Mouse (Mus musculus): Measurements from ENCODE around the gene Ski. TPM values are rescaled to one million over a fixed set of nuclear protein-coding genes. Genes with fewer than 3 reads are reported as not detected.
A peak's percentile ranks its signal among the peaks of the same experiment; 100 is the strongest.

Ski gene
- polyA plus RNA-seq, 1 experiment from 2014 or later: 34.9 TPM

GRCm38 (mm10) chr4:155143411-155143810, 79.0 kb downstream of the Ski start:
- H3K9ac ChIP-seq (ENCODE audit: low read depth, low read length): peak overlapping the region; percentile 51
- no peaks in the 10 kb centered on the region for H3K27me3 ChIP-seq (replicated peaks; ENCODE audit: control insufficient read depth, insufficient read depth, low read length)
- no peak for ATAC-seq (ENCODE audit: low read depth)
- peak overlapping the region; percentile 99 for H3K27ac ChIP-seq (replicated peaks; ENCODE audit: low read depth, low read length)
- DNase-seq (ENCODE audit: low spot score): no peak
- no peak overlapping the region for H3K4me3 ChIP-seq (ENCODE audit: low read depth, low read length)
- no peaks in the 10 kb centered on the region for H3K36me3 ChIP-seq (ENCODE audit: control insufficient read depth, insufficient read depth, low read length)
- H3K9me3 ChIP-seq (ENCODE audit: control insufficient read depth, low read length): no peaks in the 10 kb centered on the region
- 81% methylated on average over 2 of the region's 2 CpGs for WGBS
- peak overlapping the region; percentile 38; the same call in 1 of the 2 replicates for H3K4me2 ChIP-seq (ENCODE audit: low read depth, low read length)
- H3K4me1 ChIP-seq (ENCODE audit: control insufficient read depth, insufficient read depth, low read length): peaks cover 46% of the 10 kb centered on the region

DNA sequence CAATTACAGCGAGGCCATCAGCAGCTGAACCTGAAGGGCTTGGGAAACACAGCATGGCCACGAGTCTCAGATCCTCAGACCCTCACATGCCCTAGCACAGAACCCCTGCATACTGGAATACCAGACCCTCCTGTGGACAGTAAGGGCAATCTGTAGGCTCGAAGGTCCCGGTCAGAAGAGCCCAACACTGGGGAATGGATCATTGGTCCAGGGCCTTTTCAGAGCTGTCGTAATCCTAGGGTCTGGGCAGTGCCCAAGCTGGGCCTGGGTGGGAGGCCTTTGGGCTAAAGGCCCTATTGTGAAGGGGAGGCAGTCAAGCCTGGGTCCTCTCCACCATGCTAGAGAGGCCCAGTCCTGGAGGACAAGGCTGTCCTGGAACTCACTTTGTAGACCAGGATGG, 79.6 kb downstream of the Ski start:
- Histone ChIP-seq H3K9ac (ENCODE audit: low read depth, low read length) (no peak overlapping the region), H3K27me3 (replicated peaks; ENCODE audit: control insufficient read depth, insufficient read depth, low read length) (no peaks in the 10 kb centered on the region), H3K4me1 (ENCODE audit: control insufficient read depth, insufficient read depth, low read length) (peaks cover 51% of the 10 kb centered on the region), H3K27ac (replicated peaks; ENCODE audit: low read depth, low read length) (peak overlapping the region; percentile 99), H3K4me3 (ENCODE audit: low read depth, low read length) (no peak overlapping the region), H3K36me3 (ENCODE audit: control insufficient read depth, insufficient read depth, low read length) (no peaks in the 10 kb centered on the region), H3K4me2 (ENCODE audit: low read depth, low read length) (no peak overlapping the region), H3K9me3 (ENCODE audit: control insufficient read depth, low read length) (no peaks in the 10 kb centered on the region)
- ATAC-seq (ENCODE audit: low read depth) (no peak), DNase-seq (ENCODE audit: low spot score) (no peak)
- 88% methylated on average over 5 of the region's 5 CpGs for WGBS

GRCm38 (mm10) chr4:155140795-155141265, 81.6 kb downstream of the Ski start:
- Histone ChIP-seq H3K4me3 (ENCODE audit: low read depth, low read length) (no peak overlapping the region), H3K36me3 (ENCODE audit: control insufficient read depth, insufficient read depth, low read length) (no peaks in the 10 kb centered on the region), H3K4me2 (ENCODE audit: low read depth, low read length) (no peak overlapping the region), H3K27ac (replicated peaks; ENCODE audit: low read depth, low read length) (no peak overlapping the region; the same call in 1 of the 2 replicates), H3K9me3 (ENCODE audit: control insufficient read depth, low read length) (no peaks in the 10 kb centered on the region), H3K4me1 (ENCODE audit: control insufficient read depth, insufficient read depth, low read length) (peaks cover 48% of the 10 kb centered on the region), H3K9ac (ENCODE audit: low read depth, low read length) (no peak overlapping the region), H3K27me3 (replicated peaks; ENCODE audit: control insufficient read depth, insufficient read depth, low read length) (no peaks in the 10 kb centered on the region)
- no peak for DNase-seq (ENCODE audit: low spot score)
- WGBS: 34% methylated on average over 12 of the region's 12 CpGs
- ATAC-seq (ENCODE audit: low read depth): no peak

- no peak for ATAC-seq (ENCODE audit: low read depth)
- Histone ChIP-seq H3K36me3 (ENCODE audit: control insufficient read depth, insufficient read depth, low read length) (no peaks in the 10 kb centered on the region), H3K9me3 (ENCODE audit: control insufficient read depth, low read length) (no peaks in the 10 kb centered on the region), H3K27me3 (replicated peaks; ENCODE audit: control insufficient read depth, insufficient read depth, low read length) (no peaks in the 10 kb centered on the region), H3K4me2 (ENCODE audit: low read depth, low read length) (no peak overlapping the region), H3K4me1 (ENCODE audit: control insufficient read depth, insufficient read depth, low read length) (peaks cover 49% of the 10 kb centered on the region), H3K27ac (replicated peaks; ENCODE audit: low read depth, low read length) (no peak overlapping the region; the same call in 1 of the 2 replicates), H3K9ac (ENCODE audit: low read depth, low read length) (no peak overlapping the region), H3K4me3 (ENCODE audit: low read depth, low read length) (no peak overlapping the region)
- 60% methylated on average over 2 of the region's 2 CpGs for WGBS
- DNase-seq (ENCODE audit: low spot score): no peak
Observed at GRCm38 (mm10) chr4:155140150-155140549, 82.2 kb downstream of the Ski start.

GRCm38 (mm10) chr4:155139281-155140045, 82.9 kb downstream of the Ski start:
- Histone ChIP-seq H3K9ac (ENCODE audit: low read depth, low read length) (no peak overlapping the region), H3K9me3 (ENCODE audit: control insufficient read depth, low read length) (no peaks in the 10 kb centered on the region), H3K27ac (replicated peaks; ENCODE audit: low read depth, low read length) (no peak overlapping the region), H3K36me3 (ENCODE audit: control insufficient read depth, insufficient read depth, low read length) (no peaks in the 10 kb centered on the region), H3K27me3 (replicated peaks; ENCODE audit: control insufficient read depth, insufficient read depth, low read length) (no peaks in the 10 kb centered on the region), H3K4me3 (ENCODE audit: low read depth, low read length) (no peak overlapping the region), H3K4me2 (ENCODE audit: low read depth, low read length) (no peak overlapping the region), H3K4me1 (ENCODE audit: control insufficient read depth, insufficient read depth, low read length) (peaks cover 49% of the 10 kb centered on the region)
- WGBS: 68% methylated on average over 12 of the region's 12 CpGs
- DNase-seq (ENCODE audit: low spot score) (no peak), ATAC-seq (ENCODE audit: low read depth) (no peak)

GRCm38 (mm10) chr4:155138451-155138850, 83.9 kb downstream of the Ski start:
- ATAC-seq (ENCODE audit: low read depth) (no peak), DNase-seq (ENCODE audit: low spot score) (no peak)
- Histone ChIP-seq H3K27ac (replicated peaks; ENCODE audit: low read depth, low read length) (no peak overlapping the region), H3K9me3 (ENCODE audit: control insufficient read depth, low read length) (no peaks in the 10 kb centered on the region), H3K36me3 (ENCODE audit: control insufficient read depth, insufficient read depth, low read length) (no peaks in the 10 kb centered on the region), H3K4me1 (ENCODE audit: control insufficient read depth, insufficient read depth, low read length) (peaks cover 49% of the 10 kb centered on the region), H3K27me3 (replicated peaks; ENCODE audit: control insufficient read depth, insufficient read depth, low read length) (no peaks in the 10 kb centered on the region), H3K9ac (ENCODE audit: low read depth, low read length) (no peak overlapping the region), H3K4me2 (ENCODE audit: low read depth, low read length) (no peak overlapping the region), H3K4me3 (ENCODE audit: low read depth, low read length) (no peak overlapping the region)
- 73% methylated on average over 8 of the region's 8 CpGs for WGBS

DNA sequence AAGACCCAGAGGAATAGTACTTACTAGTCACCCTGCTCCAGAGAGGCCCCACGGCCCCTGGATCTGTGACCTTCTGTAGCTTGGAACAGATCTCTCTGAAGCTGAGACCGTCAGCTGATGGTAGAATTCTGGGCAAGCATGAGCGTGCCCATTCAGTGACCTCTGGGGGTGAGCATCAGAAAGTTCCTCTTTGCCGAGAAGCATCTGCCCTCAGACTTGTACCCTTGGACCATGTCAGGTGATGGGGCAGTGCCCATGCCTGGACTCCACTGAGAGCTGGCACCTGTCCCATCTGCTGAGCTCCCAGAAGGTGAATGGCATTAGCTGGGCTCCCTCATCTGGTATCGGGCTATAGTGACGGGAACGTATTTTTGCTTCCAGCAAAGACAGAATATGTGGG, 84.5 kb downstream of the Ski start:
- H3K4me2 ChIP-seq (ENCODE audit: low read depth, low read length): no peak overlapping the region
- WGBS: 75% methylated on average over 7 of the region's 7 CpGs
- no peaks in the 10 kb centered on the region for H3K27me3 ChIP-seq (replicated peaks; ENCODE audit: control insufficient read depth, insufficient read depth, low read length)
- no peak overlapping the region for H3K4me3 ChIP-seq (ENCODE audit: low read depth, low read length)
- peaks cover 51% of the 10 kb centered on the region for H3K4me1 ChIP-seq (ENCODE audit: control insufficient read depth, insufficient read depth, low read length)
- no peak overlapping the region for H3K27ac ChIP-seq (replicated peaks; ENCODE audit: low read depth, low read length)
- DNase-seq (ENCODE audit: low spot score) (no peak), ATAC-seq (ENCODE audit: low read depth) (no peak)
- H3K9ac ChIP-seq (ENCODE audit: low read depth, low read length): no peak overlapping the region
- no peaks in the 10 kb centered on the region for H3K36me3 ChIP-seq (ENCODE audit: control insufficient read depth, insufficient read depth, low read length)
- no peaks in the 10 kb centered on the region for H3K9me3 ChIP-seq (ENCODE audit: control insufficient read depth, low read length)

DNA sequence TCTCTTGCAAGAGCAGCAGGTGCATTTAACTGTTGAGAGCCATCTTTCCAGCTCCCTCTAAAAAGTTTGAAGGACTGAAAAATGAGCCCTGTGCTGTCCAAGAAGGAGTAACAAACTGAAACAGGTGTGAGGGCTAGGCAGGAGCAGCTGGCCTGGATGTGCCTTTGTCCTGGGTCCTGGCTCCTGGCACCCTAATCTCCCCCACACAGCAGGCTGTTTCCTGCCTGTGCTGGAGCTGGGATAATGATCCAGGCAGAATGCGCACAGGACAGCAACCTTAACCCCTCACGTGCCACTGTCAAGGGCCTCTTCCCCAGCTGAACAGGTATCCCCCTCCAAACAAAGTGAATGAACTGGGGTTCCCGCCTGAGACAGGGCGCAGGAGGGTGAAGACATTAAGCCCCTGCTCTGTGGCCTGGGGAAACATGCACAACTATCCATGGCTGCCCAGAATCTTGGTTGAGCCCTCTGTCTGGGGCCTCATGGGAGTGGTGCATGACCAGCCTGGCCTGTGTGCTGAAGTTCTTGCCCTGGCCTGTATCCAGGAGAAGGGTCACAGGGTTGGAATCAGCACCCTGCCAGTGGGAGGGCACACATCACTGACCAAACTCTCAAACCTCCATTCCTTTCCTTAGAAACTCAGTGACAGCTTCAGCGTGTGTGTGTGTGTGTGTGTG, 86.3 kb downstream of the Ski start:
- H3K4me3 ChIP-seq (ENCODE audit: low read depth, low read length): no peak overlapping the region
- peak; percentile 76 for DNase-seq (ENCODE audit: low spot score)
- H3K36me3 ChIP-seq (ENCODE audit: control insufficient read depth, insufficient read depth, low read length): no peaks in the 10 kb centered on the region
- H3K27ac ChIP-seq (replicated peaks; ENCODE audit: low read depth, low read length): no peak overlapping the region; the same call in none of the 2 replicates
- H3K4me1 ChIP-seq (ENCODE audit: control insufficient read depth, insufficient read depth, low read length): peaks cover 48% of the 10 kb centered on the region
- ATAC-seq (ENCODE audit: low read depth): peak; percentile 50
- WGBS: 50% methylated on average over 5 of the region's 5 CpGs
- no peak overlapping the region for H3K9ac ChIP-seq (ENCODE audit: low read depth, low read length)
- no peak overlapping the region for H3K4me2 ChIP-seq (ENCODE audit: low read depth, low read length)
- H3K27me3 ChIP-seq (replicated peaks; ENCODE audit: control insufficient read depth, insufficient read depth, low read length): no peaks in the 10 kb centered on the region
- H3K9me3 ChIP-seq (ENCODE audit: control insufficient read depth, low read length): no peaks in the 10 kb centered on the region
